Mouse (Mus musculus): ENCODE results near the gene Gramd4.

DNA sequence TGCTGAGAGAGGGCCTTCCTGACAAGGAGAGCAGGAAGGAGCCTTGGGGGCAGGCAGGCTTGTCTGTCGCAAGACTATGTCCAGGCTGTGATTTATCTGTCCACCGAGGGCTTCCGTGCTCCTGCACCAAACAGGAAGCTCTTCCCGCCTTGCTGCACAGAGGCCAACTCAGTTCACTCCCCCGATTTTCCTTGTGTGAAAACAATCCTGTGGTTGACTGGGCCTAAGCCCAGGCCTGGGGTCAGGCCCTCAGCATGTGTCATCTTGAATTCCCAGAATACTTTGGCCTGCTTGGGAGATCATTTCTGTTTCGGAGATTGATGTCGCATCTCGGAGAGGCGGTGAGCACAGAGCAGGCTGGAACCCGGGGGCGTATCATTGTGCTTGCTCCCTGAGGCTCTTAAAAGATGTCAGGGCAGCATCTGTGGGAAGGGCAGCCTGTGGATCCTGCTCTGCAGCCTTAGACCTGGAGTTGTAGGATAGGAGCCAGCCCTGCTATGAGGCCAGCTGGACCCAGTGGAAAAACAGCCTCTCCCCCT, 32.6 kb downstream of the Gramd4 start:
- no peak for TF ChIP-seq CTCF (IDR thresholded peaks at IDR 0.05; ENCODE audit: control insufficient read depth, insufficient read depth, insufficient read length)
- TF ChIP-seq MYOD1 (IDR thresholded peaks at IDR 0.05; ENCODE audit: control insufficient read depth, insufficient read length, low read depth): peak; percentile 52
- no peak for TF ChIP-seq USF1 (IDR thresholded peaks at IDR 0.05; ENCODE audit: low read depth)
